Mouse (Mus musculus) cortical plate, adult 2 months (tissue): ENCODE data around the gene Brms1.

ENCODE experiments used
- CTCF ChIP-seq: fragments of 200-500 bp; IDR thresholded peaks from 2 replicates; pipeline ENCODE4 v1.5.1; 2011; ENCODE audit warnings: mild to moderate bottlenecking, control low read depth, low read length; ENCODE audit not compliant: insufficient read depth; ENCODE audit errors: extremely low read depth
- POLR2A ChIP-seq: fragments of 200-500 bp; IDR thresholded peaks from 2 replicates; pipeline ENCODE4 v1.6.1; 2011; ENCODE audit warnings: mild to moderate bottlenecking, low read length, control low read depth; ENCODE audit not compliant: insufficient read depth; ENCODE audit errors: extremely low read depth

DNA sequence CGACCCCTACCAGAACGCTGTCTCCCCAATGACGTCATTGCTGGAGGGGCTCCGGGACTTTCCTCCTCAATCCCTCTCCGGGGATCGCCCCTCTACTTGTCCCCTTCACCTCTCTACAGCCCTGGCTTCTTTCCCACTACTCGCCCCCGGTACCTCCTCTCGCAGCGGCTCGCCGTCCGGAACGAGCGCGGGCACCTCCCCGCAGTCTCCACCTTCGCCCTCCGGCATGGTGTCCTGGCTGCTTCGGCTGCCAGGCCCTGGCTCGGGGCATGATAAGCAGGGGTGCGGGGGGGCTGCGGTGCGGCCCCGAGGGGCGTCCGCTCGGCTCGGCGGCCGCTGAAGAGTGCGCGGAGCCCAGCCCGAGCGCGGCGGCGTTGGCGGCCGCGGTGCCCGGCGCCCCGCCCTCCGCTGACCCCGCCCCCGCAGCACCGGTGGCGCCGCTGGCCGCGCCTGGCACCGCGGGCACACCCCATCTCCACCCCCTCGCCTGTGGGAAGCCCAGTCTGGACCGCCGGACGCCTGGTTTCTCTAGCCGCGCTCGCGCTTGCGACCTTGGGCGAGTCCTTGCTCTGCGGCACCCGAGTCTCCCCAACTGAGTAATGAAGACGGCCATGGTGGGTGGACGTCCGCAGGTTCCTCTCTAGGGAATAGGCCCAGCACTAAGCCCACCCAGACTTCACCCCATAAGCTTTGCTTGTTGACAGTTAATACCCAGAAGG, 44.1 kb downstream of the Brms1 start, which contains the start of gene Tmem151a:
- TF ChIP-seq CTCF (no peak), POLR2A (peak; percentile 27)
